Mouse (Mus musculus) CH12.LX (cell line): ENCODE measurements around the gene Defb43. TPM values are rescaled to one million over a fixed set of nuclear protein-coding genes. Genes with fewer than 3 reads are reported as not detected.

Experiments used
- DNase-seq: peaks from one replicate; pipeline ENCODE4 v3.0.0-alpha.2; 2013; ENCODE audit errors: extremely low read depth
- H3K27ac ChIP-seq: 2 replicates; pipeline ENCODE4 v1.5.1; 2012; ENCODE audit warnings: low read depth, mild to moderate bottlenecking, control low read depth, moderate library complexity; ENCODE audit not compliant: insufficient read depth
- H3K27me3 ChIP-seq: replicated peaks from 2 replicates; pipeline ENCODE3; 2012; ENCODE audit warnings: inconsistent platforms
- H3K36me3 ChIP-seq, 2 experiments: replicated peaks in 1 of 2; 2 replicates each; pipeline versions ENCODE3 to v1.6.1; 2012; ENCODE audit warnings: inconsistent platforms in 1 of 2, low read length in 1 of 2, mild to moderate bottlenecking in 1 of 2, mixed read lengths in 1 of 2, moderate library complexity in 1 of 2; ENCODE audit not compliant: control insufficient read depth in 1 of 2, insufficient read depth in 1 of 2
- H3K4me1 ChIP-seq, 2 experiments: 2 replicates each; pipeline ENCODE4 v1.6.1; 2012; ENCODE audit warnings: inconsistent platforms in 1 of 2, moderate library complexity in 1 of 2; ENCODE audit not compliant: insufficient read depth in 2 of 2, control insufficient read depth in 1 of 2
- H3K4me2 ChIP-seq: 2 replicates; pipeline ENCODE4 v1.6.1; 2012; ENCODE audit warnings: low read depth, mild to moderate bottlenecking, control low read depth; ENCODE audit not compliant: poor library complexity, insufficient read depth, severe bottlenecking
- H3K4me3 ChIP-seq, 3 experiments: fragments of 150-350 bp in 1 of 3; sonication (generic) in 1 of 3; replicated peaks in 1 of 3; 2 replicates each; pipeline versions ENCODE3 to v1.5.1; 2011 to 2012; ENCODE audit warnings: low read depth in 2 of 3, low read length in 2 of 3, mild to moderate bottlenecking in 2 of 3, moderate library complexity in 2 of 3, control low read depth in 1 of 3, improper control_type of control experiment in 1 of 3, inconsistent platforms in 1 of 3, mixed read lengths in 1 of 3; ENCODE audit not compliant: poor library complexity in 1 of 3
- H3K79me2 ChIP-seq: replicated peaks from 2 replicates; pipeline ENCODE4 v1.6.1; 2012; ENCODE audit warnings: mild to moderate bottlenecking, moderate library complexity; ENCODE audit not compliant: control insufficient read depth, poor library complexity, insufficient read depth, severe bottlenecking; ENCODE audit errors: extremely low read depth
- H3K9ac ChIP-seq: 2 replicates; pipeline ENCODE4 v1.6.1; 2012; ENCODE audit warnings: low read depth, mild to moderate bottlenecking, control low read depth, moderate library complexity; ENCODE audit not compliant: insufficient read depth
- H3K9me3 ChIP-seq: replicated peaks from 2 replicates; pipeline ENCODE3; 2012; ENCODE audit warnings: low read length, inconsistent platforms, mixed read lengths
- CHD2 ChIP-seq: IDR thresholded peaks from 2 replicates; pipeline ENCODE4 v1.6.1; 2011; ENCODE audit warnings: low read length, improper control_type of control experiment
- CTCF ChIP-seq, 2 experiments: IDR thresholded peaks in 1 of 2; conservative IDR thresholded peaks in 1 of 2; 2 replicates each; pipeline ENCODE4 v1.5.1; 2011 to 2012; ENCODE audit warnings: low read depth in 2 of 2, low read length in 2 of 2, improper control_type of control experiment in 1 of 2, inconsistent platforms in 1 of 2, mild to moderate bottlenecking in 1 of 2, moderate library complexity in 1 of 2
- ELF1 ChIP-seq: IDR thresholded peaks from 2 replicates; pipeline ENCODE4 v1.6.1; 2014; ENCODE audit warnings: low read depth, mild to moderate bottlenecking, inconsistent platforms, low read length, improper control_type of control experiment
- ETS1 ChIP-seq: conservative IDR thresholded peaks from 2 replicates; pipeline ENCODE4 v1.6.1; 2012; ENCODE audit warnings: low read depth, mild to moderate bottlenecking, inconsistent platforms, low read length, improper control_type of control experiment, moderate library complexity
- GABPA ChIP-seq: IDR thresholded peaks from 2 replicates; pipeline ENCODE4 v1.6.1; 2012; ENCODE audit warnings: low read depth, low read length, improper control_type of control experiment, inconsistent platforms; ENCODE audit not compliant: insufficient replicate concordance
- JUN ChIP-seq: IDR thresholded peaks from 2 replicates; pipeline ENCODE4 v1.6.1; 2011; ENCODE audit warnings: low read depth, mild to moderate bottlenecking, low read length, improper control_type of control experiment, moderate library complexity; ENCODE audit not compliant: insufficient read depth
- JUND ChIP-seq: conservative IDR thresholded peaks from 2 replicates; pipeline ENCODE4 v1.6.1; 2011; ENCODE audit warnings: low read depth, low read length, improper control_type of control experiment
- KAT2A ChIP-seq: IDR thresholded peaks from 2 replicates; pipeline ENCODE4 v1.6.1; 2012; ENCODE audit warnings: low read length, improper control_type of control experiment, inconsistent platforms; ENCODE audit not compliant: insufficient replicate concordance
- MAZ ChIP-seq: IDR thresholded peaks from 2 replicates; pipeline ENCODE4 v1.6.1; 2012; ENCODE audit warnings: low read depth, mild to moderate bottlenecking, inconsistent platforms, low read length, improper control_type of control experiment, moderate library complexity
- MEF2A ChIP-seq: IDR thresholded peaks from 2 replicates; pipeline ENCODE4 v1.6.1; 2014; ENCODE audit warnings: low read depth, mild to moderate bottlenecking, inconsistent platforms, low read length, improper control_type of control experiment, borderline replicate concordance
- NELFE ChIP-seq: IDR thresholded peaks from 2 replicates; pipeline ENCODE4 v1.6.1; 2011; ENCODE audit warnings: low read depth, low read length, improper control_type of control experiment
- RAD21 ChIP-seq: IDR thresholded peaks from 2 replicates; pipeline ENCODE4 v1.6.1; 2011; ENCODE audit warnings: low read depth, mild to moderate bottlenecking, low read length, improper control_type of control experiment, moderate library complexity
- RCOR1 ChIP-seq: conservative IDR thresholded peaks from 2 replicates; pipeline ENCODE4 v1.6.1; 2012; ENCODE audit warnings: low read depth, mild to moderate bottlenecking, inconsistent platforms, low read length, improper control_type of control experiment
- SMC3 ChIP-seq: IDR thresholded peaks from 2 replicates; pipeline ENCODE4 v1.6.1; 2011; ENCODE audit warnings: low read depth, low read length, improper control_type of control experiment
- TCF12 ChIP-seq: IDR thresholded peaks from 2 replicates; pipeline ENCODE4 v1.6.1; 2014; ENCODE audit warnings: low read depth, mild to moderate bottlenecking, inconsistent platforms, low read length, improper control_type of control experiment
- ZC3H11A ChIP-seq: IDR thresholded peaks from 2 replicates; pipeline ENCODE4 v1.6.1; 2012; ENCODE audit warnings: low read depth, mild to moderate bottlenecking, inconsistent platforms, low read length, improper control_type of control experiment
- ZNF384 ChIP-seq: IDR thresholded peaks from 2 replicates; pipeline ENCODE4 v1.6.1; 2012; ENCODE audit warnings: low read depth, low read length, improper control_type of control experiment, inconsistent platforms
- dilution Hi-C: fragments of 300-500 bp; cut with MboI; formaldehyde crosslinking; loops from 2 replicates; pipeline ENCODE4 v1.14.3; 2020; ENCODE audit warnings: low sequenced_read_pairs; ENCODE audit not compliant: extremely low pct_unique_long_range_greater_than_20kb, extremely low pct_ligation_motif_present
- in situ Hi-C: fragments of 300-500 bp; cut with MboI; formaldehyde crosslinking; loops from 3 replicates; pipeline ENCODE4 v1.14.3; 2019; ENCODE audit warnings: low sequenced_read_pairs, low pct_ligation_motif_present, low pct_unique_long_range_greater_than_20kb, mixed read lengths
- polyA plus RNA-seq: library from polyadenylated mRNA; unstranded; fragments of >175 nt; gene quantifications from 2 replicates; pipeline ENCODE4 v1.2.1, GENCODE M21; 2012; ENCODE audit warnings: low read depth; ENCODE audit not compliant: insufficient read length
- total RNA-seq, 2 experiments: library from RNA; depleted of rRNA; stranded (reverse); fragments of 300-350 nt in 1 of 2; fragments of >200 nt in 1 of 2; gene quantifications; 2 replicates each; pipeline ENCODE4 v1.2.3; 2012 to 2014

The Defb43 gene
- total and polyA plus RNA-seq, 3 experiments: not detected

DNA sequence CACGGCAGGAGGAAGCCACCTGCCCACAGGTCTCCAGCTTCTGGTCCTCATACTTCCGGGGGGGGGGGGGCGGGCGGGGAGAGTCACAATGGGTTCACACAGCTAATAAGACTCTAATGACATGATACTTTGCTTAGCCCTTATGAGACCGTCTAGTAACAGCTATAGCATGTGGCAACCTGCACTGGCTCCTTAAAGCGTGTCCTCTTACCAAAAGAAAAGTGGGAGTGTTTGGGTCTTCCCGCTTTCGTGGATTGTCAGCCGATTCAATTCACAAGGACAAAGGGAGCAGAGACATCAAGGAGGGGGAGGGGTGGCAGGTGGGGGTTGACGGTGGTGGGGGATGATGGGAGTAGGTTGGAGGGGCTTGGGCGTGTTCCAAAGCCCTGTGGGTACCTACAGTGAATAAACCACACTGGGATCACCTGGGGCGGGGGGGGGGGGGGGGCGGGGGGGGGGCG lies 38.4 kb downstream of the Defb43 start, which contains the start of gene Defb30:
Defb30 (minus strand) TSS at position 51 of the 461 bp plus-strand sequence.
- Histone ChIP-seq H3K27me3 (no peaks in the 10 kb centered on the region), H3K36me3 (no peaks in the 10 kb centered on the region), H3K9ac (no peak within 1 kb of the TSS), H3K9me3 (no peaks in the 10 kb centered on the region), H3K4me2 (no peak within 1 kb of the TSS), H3K4me1 (peaks cover 2 to 26% of the 10 kb centered on the region in 2 experiments; a peak in 3 of 4 replicates), H3K4me3 (no peak within 1 kb of the TSS), H3K79me2 (no peaks in the 10 kb centered on the region), H3K27ac (no peak within 1 kb of the TSS)
- DNase-seq: no peak
- dilution Hi-C loops (no loop called here), in situ Hi-C loops (no loop called here)
- TF ChIP-seq ETS1 (no peak), ZNF384 (no peak), NELFE (no peak), CTCF (conservative IDR thresholded peaks at IDR 0.05 in 1 of 2, IDR thresholded peaks at IDR 0.05 in 1 of 2; ENCODE audit: low read depth in 2 of 2, low read length in 2 of 2) (no peak), JUN (no peak), RCOR1 (no peak), ZC3H11A (no peak), MEF2A (no peak), MAZ (no peak), GABPA (no peak)

DNA sequence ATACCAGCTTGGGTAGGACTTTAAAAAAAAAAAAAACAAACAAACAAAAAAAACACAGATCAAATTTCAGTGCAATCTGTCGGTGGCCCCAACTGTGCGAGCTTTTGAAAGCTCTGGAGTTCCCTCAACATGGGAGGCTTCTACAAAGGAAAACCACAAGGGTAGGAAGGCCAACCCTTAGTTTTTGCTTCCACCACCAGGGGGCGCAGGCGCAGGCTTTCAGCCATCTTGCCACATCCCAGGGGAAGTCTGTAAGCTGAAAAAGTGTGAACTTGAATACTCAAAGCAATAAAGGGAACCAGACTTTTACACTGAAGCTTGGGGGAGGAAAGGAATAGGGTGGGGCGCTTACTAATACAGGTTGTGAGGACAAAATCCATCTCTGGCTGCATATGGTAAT lies 39.2 kb downstream of the Defb43 start:
- no peak overlapping the region for H3K27ac ChIP-seq
- in situ Hi-C loops (no loop called here), dilution Hi-C loops (no loop called here)
- H3K36me3 ChIP-seq: no peaks in the 10 kb centered on the region
- H3K4me3 ChIP-seq: no peak overlapping the region
- no peak overlapping the region for H3K9ac ChIP-seq
- peak; percentile 74 for DNase-seq
- H3K27me3 ChIP-seq: no peaks in the 10 kb centered on the region
- H3K4me1 ChIP-seq: peaks cover 2 to 26% of the 10 kb centered on the region in 2 experiments; a peak in 3 of 4 replicates
- no peaks in the 10 kb centered on the region for H3K9me3 ChIP-seq
- H3K4me2 ChIP-seq: no peak overlapping the region
- no peaks in the 10 kb centered on the region for H3K79me2 ChIP-seq
- TF ChIP-seq ELF1 (0 out of 2 replicates have a peak, but pooled peaks have one; percentile 27), JUND (no peak), CHD2 (no peak), RAD21 (peak; percentile 41), ZNF384 (peak; percentile 18; the same call in 1 of the 2 replicates), KAT2A (0 out of 2 replicates have a peak, but pooled peaks have one; percentile 26), TCF12 (peak; percentile 26; the same call in 1 of the 2 replicates), SMC3 (peak; percentile 60), CTCF (conservative IDR thresholded peaks at IDR 0.05 in 1 of 2, IDR thresholded peaks at IDR 0.05 in 1 of 2; ENCODE audit: low read depth in 2 of 2, low read length in 2 of 2) (peak; percentile 76 to 85)
- TF ChIP-seq, all 38 proteins: peak for 7
